Mouse (Mus musculus) thymus, adult 2 months (tissue): ENCODE measurements around the gene Ms4a4b. TPM values are rescaled to one million over a fixed set of nuclear protein-coding genes. Genes with fewer than 3 reads are reported as not detected.

ENCODE experiments used
- DNase-seq: peaks from one replicate; pipeline ENCODE4 v3.0.0; 2021
- H3K27ac ChIP-seq: fragments of 200-500 bp; 2 replicates; pipeline ENCODE4 v1.5.1; 2012; ENCODE audit warnings: low read length, control low read depth; ENCODE audit not compliant: control insufficient read depth, insufficient read depth
- H3K27me3 ChIP-seq: fragments of 200-500 bp; 2 replicates; pipeline ENCODE4 v1.6.1; 2012; ENCODE audit warnings: mild to moderate bottlenecking, low read length, moderate library complexity, mixed read lengths; ENCODE audit not compliant: control insufficient read depth, insufficient read depth
- H3K36me3 ChIP-seq: fragments of 200-500 bp; 2 replicates; pipeline ENCODE4 v1.6.1; 2012; ENCODE audit warnings: mild to moderate bottlenecking, low read length, moderate library complexity; ENCODE audit not compliant: control insufficient read depth, insufficient read depth
- H3K4me1 ChIP-seq: fragments of 200-500 bp; replicated peaks from 2 replicates; pipeline ENCODE4 v1.6.1; 2012; ENCODE audit warnings: low read length; ENCODE audit not compliant: control insufficient read depth, insufficient read depth
- H3K4me3 ChIP-seq: fragments of 200-500 bp; 2 replicates; pipeline ENCODE4 v1.5.1; 2012; ENCODE audit warnings: mild to moderate bottlenecking, low read length, control low read depth, moderate library complexity; ENCODE audit not compliant: control insufficient read depth, insufficient read depth
- CTCF ChIP-seq: fragments of 200-500 bp; IDR thresholded peaks from 2 replicates; pipeline ENCODE4 v1.5.1; 2012; ENCODE audit warnings: mild to moderate bottlenecking, control low read depth, low read length, moderate library complexity, borderline replicate concordance; ENCODE audit not compliant: control insufficient read depth, poor library complexity, insufficient read depth; ENCODE audit errors: extremely low read depth
- POLR2A ChIP-seq: fragments of 200-500 bp; IDR thresholded peaks from 2 replicates; pipeline ENCODE4 v1.6.1; 2012; ENCODE audit warnings: mild to moderate bottlenecking, low read length, control low read depth, moderate library complexity; ENCODE audit not compliant: control insufficient read depth, poor library complexity, insufficient read depth; ENCODE audit errors: extremely low read depth
- WGBS: fragments of 180-500 bp; shearing (Covaris S2); methylation state at CpG from one replicate; pipeline ENCODE4 v1.1.7; 2018; 5-methylcytosine and 5-hydroxymethylcytosine counted together
- polyA plus RNA-seq: library from polyadenylated mRNA; depleted of rRNA; stranded (reverse); fragments of >200 nt; gene quantifications from 2 replicates; pipeline ENCODE4 v1.2.3, GENCODE M21; 2012

The Ms4a4b gene
- polyA plus RNA-seq, 1 experiment, result 57.3 TPM

DNA sequence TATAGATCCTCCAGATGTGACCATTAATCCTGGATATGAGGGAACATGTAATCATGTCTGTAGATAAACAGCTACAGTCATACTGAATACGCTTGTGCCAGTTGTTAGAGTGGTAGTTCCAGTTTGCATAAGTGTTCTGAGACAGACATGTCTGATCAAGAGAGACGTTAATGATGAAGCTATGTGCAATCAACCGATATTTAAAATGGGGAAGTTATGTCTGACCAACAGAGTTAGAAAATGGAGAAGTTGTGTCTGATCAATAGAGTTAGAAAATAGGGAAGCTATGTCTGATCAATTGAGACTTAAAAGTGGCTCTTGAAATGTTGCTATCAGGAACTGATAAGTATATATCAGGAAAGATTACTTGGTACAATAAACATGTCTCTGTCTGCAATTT lies 41.9 kb downstream of the Ms4a4b start:
- Histone ChIP-seq H3K27ac (no peak overlapping the region), H3K4me1 (peaks cover 2% of the 10 kb centered on the region), H3K4me3 (no peak overlapping the region), H3K36me3 (no peaks in the 10 kb centered on the region), H3K27me3 (no peaks in the 10 kb centered on the region)
- 51% methylated on average over 3 of the region's 3 CpGs for WGBS
- DNase-seq, result no peak
- no peak for TF ChIP-seq POLR2A
- no peak for TF ChIP-seq CTCF

DNA sequence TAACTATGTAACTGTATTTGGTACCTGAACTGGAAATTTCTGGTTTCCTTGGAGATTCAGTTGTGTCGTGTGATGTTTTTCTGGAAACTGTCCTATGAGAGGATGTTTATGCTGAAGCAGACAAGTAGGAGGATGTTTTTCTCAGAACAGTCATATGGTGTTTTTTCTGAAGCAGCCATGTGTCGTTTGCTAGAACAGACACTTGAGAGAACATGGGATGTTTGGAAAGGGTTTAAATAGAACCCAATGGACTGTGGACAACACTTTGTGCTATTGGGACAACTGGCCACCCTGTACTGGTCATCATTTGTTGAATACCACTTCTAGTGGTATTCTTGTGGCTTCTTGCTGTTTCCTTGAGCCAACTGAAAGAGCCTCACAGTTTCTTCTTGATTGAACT lies 42.4 kb downstream of the Ms4a4b start, which contains the start of gene Gm8369:
Gene Gm8369, plus strand, starts transcription at position 193 of the 400 bp plus-strand sequence.
- TF ChIP-seq CTCF (no peak), POLR2A (no peak)
- no peaks in the 10 kb centered on the region for H3K36me3 ChIP-seq
- peak within 1 kb of the TSS; percentile 76 for H3K27ac ChIP-seq
- no peaks in the 10 kb centered on the region for H3K27me3 ChIP-seq
- peaks cover 2% of the 10 kb centered on the region for H3K4me1 ChIP-seq
- H3K4me3 ChIP-seq, result no peak within 1 kb of the TSS
- DNase-seq, result no peak
- WGBS, result 73% methylated on average over 2 of the region's 2 CpGs

DNA sequence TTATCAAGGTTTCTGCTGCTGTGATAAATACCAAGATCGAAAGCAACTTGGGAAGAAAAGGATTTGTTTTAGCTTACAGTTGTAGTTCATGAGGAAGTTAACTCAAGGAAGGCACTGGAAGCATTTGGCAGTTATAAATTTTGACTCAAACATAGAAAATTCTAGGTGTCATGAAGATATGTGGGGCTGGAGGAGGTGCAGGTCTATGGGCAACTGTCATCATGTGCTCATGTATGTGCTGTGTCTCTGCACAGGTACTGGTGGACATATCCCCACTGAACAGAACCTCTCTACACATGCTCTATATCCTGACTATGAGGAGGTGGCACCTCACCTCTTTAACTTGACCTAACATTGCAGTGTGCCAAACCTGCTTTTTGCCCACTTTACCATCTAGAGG lies 43.2 kb downstream of the Ms4a4b start:
- no peak for TF ChIP-seq POLR2A
- TF ChIP-seq CTCF, result no peak
- Histone ChIP-seq H3K36me3 (no peaks in the 10 kb centered on the region), H3K27me3 (no peaks in the 10 kb centered on the region), H3K27ac (no peak overlapping the region), H3K4me1 (peaks cover 2% of the 10 kb centered on the region), H3K4me3 (no peak overlapping the region)
- WGBS, result 90% methylated on average over 1 of the region's 1 CpGs
- DNase-seq, result no peak

DNA sequence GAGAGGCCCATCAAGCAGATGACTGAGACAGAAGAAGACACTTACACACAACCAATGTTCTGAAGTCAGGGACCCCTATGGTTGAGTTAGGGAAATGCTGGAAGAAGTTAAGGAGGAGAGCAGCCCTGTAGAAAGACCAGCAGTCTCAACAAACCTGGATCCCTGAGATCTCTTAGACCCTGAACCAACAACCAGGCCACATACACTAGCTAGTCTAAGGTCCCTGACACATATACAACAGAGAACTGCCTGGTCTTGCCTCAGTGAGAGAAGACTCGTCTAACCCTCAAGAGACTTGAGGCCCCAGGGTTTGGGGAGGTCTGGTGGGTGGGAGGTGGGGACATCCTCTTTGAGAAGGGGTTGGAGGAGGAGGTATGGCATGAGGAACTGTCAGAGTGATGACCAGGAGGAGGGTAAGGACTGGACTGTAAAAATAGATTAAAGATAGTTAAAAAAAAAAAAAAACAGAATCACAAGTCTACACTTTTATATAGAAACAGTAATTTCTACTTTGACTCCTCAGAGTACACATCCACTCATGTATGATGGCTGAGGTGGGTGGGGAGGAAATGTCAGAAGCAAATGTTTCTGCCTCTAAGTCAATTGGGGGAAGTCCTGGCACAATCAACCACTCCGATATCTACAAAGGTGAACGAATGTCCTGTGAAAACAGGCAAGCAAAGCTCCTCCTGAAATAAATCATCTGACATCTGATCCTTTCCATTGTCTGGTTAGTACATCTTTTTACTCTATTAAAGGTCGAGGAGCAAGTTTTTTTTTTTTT lies 48.2 kb downstream of the Ms4a4b start:
- peak overlapping the region; percentile 62 for H3K27ac ChIP-seq
- no peak overlapping the region for H3K4me3 ChIP-seq
- 80% methylated on average over 4 of the region's 4 CpGs for WGBS
- no peaks in the 10 kb centered on the region for H3K36me3 ChIP-seq
- TF ChIP-seq CTCF, result no peak
- TF ChIP-seq POLR2A, result no peak
- H3K4me1 ChIP-seq, result no peaks in the 10 kb centered on the region
- no peak for DNase-seq
- no peaks in the 10 kb centered on the region for H3K27me3 ChIP-seq

DNA sequence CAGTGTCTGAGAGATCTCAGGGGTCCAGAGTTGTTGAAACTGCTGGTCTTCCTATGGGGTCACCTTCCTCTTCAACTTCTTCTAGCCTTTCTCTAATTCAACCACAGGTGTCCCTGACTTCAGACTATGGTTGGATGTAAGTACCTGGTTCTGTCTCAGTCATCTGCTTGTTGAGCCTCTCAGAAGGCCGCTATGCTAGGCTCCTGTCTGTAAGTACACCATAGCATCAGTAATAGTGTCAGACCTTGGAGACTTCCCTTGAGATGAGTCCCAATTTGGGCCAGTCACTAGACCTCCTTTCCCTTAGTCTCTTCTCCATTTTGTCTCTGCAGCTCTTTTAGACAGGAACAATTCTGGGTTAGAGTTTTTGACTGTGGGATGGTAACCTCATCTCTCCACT lies 49.3 kb downstream of the Ms4a4b start:
- Histone ChIP-seq H3K4me3 (no peak overlapping the region), H3K4me1 (no peaks in the 10 kb centered on the region), H3K27ac (no peak overlapping the region), H3K27me3 (no peaks in the 10 kb centered on the region), H3K36me3 (no peaks in the 10 kb centered on the region)
- TF ChIP-seq POLR2A (no peak), CTCF (no peak)
- no peak for DNase-seq
- WGBS, result 90% methylated on average over 1 of the region's 1 CpGs

DNA sequence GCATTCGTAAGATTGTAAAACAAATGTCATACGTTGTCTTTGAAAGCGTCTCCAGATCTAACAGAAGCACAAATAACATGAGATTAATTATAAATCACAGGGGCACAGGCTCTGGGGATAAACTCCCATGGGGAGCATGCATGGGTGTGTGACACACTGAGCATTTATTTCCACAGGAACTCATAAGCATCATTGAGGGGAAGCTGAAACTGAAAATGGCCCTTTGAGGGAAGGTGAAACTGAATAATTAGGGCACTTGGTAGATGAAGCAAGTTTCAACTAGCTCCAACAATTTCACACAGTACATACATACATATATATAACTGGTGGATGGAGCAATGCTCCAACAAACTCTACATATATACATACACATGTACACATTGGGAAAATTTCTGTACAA lies 51.2 kb downstream of the Ms4a4b start:
- WGBS, result 98% methylated on average over 3 of the region's 3 CpGs
- H3K36me3 ChIP-seq, result no peaks in the 10 kb centered on the region
- H3K27me3 ChIP-seq, result no peaks in the 10 kb centered on the region
- no peaks in the 10 kb centered on the region for H3K4me1 ChIP-seq
- no peak for DNase-seq
- TF ChIP-seq POLR2A (no peak), CTCF (no peak)
- H3K27ac ChIP-seq, result no peak overlapping the region
- H3K4me3 ChIP-seq, result no peak overlapping the region
